Mouse (Mus musculus): ENCODE results near the gene Lmf1. TPM values are rescaled to one million over a fixed set of nuclear protein-coding genes. Genes with fewer than 3 reads are reported as not detected.

Gene Lmf1
- polyA plus RNA-seq, 1 experiment = 14.0 TPM

DNA sequence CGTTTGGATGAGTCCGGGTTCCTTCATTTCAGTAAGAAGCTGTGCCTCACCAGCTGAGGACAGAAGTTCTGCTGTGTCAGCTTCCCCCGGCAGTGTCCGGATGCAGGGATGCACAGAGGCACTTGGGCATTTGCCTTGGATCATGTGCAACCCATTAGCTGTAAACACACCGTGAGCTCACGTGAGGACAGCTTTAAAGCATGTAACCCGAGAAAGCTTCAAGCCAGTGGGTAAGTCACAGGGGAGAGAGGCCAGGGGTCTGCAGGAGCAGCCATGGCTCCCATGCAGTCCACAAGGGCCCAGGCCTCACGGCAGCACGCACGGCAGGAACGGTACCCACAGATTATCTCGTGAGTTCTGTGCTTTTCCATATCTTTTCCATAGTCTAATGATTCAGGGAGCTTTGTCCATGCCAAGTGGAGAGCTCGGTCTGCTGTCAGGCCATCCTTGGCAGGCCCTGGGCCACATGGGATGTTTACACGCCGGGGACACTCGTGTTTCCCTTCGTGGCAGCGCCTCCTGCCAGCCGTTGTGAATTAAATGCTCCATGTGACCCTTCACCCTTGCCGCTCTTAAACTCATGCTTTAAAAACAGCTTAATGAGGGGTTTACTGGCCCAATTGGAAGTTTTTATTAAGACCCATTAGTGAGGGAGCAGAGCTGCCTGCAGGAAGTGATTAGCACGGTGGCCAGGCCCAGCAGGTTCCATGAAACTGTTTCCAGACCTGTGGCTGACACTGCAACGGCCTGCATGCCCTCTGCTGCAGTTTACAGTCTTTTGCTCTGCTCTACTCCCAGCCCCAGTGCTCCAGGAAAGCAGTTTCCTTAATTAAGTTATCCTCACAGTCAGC, 14.8 kb downstream of the Lmf1 start:
- 73% methylated on average over 22 of the region's 22 CpGs for WGBS
- DNase-seq (ENCODE audit: low read depth, low spot score) = no peak

DNA sequence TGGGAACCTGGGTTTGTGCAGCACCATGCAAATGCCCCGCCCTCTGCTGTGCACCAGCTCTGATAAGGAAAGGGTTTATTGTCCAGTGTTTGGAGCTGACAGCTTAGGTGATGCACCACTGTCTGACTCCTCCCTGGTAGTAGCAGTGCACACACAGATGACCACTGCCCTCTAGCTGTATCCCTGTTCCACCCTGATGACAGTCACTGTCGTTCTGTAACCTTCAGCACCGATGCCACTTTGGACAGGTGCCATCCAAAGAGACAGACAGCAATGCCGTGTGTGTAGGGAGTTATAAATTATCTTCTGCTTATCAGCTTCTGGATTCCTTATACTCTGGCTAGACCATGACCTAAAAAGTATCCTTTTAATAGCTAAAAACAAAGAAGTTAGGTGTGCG, 16.6 kb downstream of the Lmf1 start:
- DNase-seq (ENCODE audit: low read depth, low spot score) = no peak
- WGBS = 54% methylated on average over 5 of the region's 5 CpGs

DNA sequence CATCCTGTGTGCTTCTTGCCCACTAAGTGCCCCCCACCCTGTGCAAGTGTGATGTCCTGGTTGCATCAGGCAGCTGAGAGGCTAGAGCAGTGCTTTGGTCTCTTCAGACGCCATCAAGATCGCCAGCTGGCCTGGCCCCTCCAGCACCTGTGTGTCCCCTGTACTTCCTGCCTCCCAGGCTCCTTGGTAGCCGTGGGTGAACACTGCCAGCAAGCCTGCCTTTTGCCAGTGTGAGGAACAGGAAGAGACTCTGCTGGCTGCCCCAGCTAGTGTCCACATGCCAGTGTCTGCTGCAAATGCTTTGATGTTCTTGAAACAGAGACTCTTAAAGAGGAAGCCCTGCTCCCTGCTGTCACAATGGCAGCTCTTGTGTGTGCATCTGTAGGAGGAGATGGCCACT, 18.7 kb downstream of the Lmf1 start:
- 70% methylated on average over 3 of the region's 3 CpGs for WGBS
- no peak for DNase-seq (ENCODE audit: low read depth, low spot score)

DNA sequence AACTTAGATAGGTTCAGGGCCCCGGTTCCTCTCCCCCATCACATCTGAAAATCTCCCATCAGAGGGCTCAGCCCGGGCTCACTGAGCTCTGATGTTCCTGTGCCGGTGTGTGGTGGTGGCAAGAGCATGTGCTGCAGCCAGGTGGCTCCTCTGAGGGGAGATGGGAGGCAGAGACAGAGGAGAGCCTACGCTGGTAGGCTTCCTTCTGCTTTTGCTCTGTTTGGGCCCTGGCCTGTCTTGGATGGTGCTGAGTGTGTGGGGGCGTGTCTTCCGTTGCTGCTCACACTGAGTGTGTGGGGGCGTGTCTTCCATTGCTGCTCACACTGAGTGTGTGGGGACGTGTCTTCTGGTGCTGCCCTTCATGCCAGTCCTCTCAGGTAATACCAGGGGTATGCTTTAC, 23.5 kb downstream of the Lmf1 start:
- no peak for DNase-seq (ENCODE audit: low read depth, low spot score)
- 75% methylated on average over 8 of the region's 8 CpGs for WGBS

DNA sequence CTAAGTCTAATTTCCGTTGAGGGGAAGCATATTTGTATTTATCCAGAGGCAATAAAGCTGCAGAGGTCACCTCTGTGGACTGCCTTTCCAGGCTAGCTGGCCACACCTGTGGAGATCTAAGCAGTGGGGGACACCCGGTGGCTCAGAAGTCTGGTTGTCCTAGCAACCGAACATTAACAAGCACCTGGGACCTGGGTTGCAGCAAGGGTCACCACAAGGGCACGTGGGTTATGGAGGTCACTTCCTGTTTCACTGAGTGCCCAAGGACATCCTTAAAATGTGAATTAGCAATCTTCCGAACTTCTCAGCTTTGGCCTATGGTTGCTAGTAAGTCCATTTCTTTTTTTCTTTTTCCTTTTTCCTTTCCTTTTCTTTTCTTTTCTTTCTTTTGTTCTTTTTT, 25.3 kb downstream of the Lmf1 start:
- WGBS = 27% methylated on average over 5 of the region's 5 CpGs
- no peak for DNase-seq (ENCODE audit: low read depth, low spot score)

DNA sequence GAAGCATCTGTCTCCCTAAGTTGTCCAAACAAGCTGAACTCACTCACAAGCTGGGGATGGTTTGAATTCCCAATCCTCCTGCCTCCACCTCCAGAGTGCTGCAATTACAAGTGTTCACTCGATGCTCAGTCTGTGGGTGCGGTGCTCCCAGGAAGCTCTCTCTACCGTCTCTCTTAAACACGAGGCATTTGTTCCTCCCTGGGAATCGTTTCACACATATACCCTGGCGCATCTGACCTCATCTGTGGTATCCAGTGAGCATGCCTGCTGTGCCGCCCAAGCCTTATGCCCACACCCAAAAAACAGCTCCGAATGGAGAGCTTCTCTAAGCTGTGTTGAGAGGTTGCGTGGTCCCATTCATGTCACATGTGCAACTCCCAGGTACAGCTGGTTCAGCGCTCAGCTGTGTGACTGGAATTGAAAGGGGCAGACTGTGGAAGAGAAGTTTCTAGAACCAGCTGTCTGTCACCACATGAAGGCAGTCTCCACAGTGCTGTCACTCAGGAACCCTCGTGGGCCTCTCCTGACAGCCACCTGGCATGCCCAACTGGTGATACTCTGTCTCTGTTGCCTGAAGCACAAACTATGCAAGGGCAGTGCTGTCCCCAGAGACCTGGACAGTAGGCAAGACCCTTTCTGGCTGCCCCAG, 29.4 kb downstream of the Lmf1 start:
- DNase-seq (ENCODE audit: low read depth, low spot score) = no peak
- 84% methylated on average over 11 of the region's 11 CpGs for WGBS

DNA sequence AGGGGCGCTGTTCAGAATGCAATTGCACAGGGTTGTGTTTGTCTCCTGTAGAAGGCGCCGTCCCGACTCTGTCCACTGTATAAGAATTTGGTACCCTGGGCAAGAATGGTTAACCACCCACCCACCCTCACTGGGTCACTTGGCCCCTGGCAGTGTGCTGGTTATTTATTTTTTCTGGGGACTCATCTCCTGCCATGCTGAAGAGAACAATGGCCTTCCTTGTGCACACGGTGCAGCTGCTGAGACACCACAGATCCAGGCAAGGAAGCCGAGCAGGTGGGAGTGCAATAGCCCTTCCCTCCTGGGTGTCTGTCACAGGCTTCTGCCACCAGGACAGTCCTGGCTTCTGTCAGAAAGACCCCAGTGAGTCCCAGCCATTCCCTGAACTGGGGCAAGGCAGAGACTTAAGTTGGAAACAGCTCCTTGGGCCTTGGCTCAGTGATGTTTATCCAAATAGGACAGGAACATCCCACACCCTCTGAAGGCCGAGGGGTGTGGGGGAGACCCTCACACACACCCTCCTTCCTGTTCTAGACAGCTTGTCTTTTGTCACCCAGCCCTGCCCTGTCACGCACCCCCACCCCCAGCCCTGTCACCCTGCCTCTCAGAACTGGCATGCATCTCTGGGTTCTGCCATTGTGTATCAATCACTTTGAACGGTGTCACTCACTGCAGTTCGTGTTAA, 30.1 kb downstream of the Lmf1 start:
- WGBS = 60% methylated on average over 10 of the region's 10 CpGs
- DNase-seq (ENCODE audit: low read depth, low spot score) = no peak

DNA sequence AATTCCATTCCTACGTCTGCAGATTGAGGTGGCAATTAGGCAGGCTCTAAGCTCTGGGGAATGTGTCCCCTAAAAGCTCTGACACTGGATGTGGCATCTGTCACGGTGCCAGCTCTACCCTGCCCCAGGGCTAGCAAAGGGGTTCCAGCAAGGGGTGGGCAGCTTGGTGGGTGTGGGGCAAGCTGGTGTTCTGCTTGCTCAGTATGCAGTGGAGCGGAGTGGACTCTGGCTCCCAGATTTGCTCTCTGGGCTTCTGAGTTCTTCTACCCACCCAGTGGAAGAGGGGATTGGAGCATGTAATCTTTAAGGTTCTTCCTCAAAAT, 30.6 kb downstream of the Lmf1 start:
- WGBS = 90% methylated on average over 3 of the region's 3 CpGs
- DNase-seq (ENCODE audit: low read depth, low spot score) = no peak

DNA sequence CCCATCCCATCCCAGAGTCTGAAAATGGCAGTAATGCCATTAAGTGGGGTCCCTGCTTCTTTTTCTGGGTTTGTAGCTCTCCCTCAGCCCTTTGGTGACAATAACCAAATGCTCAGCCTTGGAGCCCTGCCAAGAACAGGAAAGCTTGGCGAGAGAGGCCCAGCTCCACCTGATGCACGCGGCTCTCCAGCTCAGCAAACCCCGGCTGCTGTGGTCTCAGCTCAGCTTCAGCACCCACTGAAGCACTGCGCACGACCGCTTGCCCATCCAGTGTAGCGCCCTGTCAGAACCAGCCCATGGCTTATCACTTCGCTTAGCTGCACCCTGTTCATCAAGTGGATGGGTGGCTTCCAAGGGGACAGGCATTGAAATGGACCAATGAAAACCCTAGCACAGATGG, 31.3 kb downstream of the Lmf1 start:
- 53% methylated on average over 9 of the region's 9 CpGs for WGBS
- DNase-seq (ENCODE audit: low read depth, low spot score) = no peak

DNA sequence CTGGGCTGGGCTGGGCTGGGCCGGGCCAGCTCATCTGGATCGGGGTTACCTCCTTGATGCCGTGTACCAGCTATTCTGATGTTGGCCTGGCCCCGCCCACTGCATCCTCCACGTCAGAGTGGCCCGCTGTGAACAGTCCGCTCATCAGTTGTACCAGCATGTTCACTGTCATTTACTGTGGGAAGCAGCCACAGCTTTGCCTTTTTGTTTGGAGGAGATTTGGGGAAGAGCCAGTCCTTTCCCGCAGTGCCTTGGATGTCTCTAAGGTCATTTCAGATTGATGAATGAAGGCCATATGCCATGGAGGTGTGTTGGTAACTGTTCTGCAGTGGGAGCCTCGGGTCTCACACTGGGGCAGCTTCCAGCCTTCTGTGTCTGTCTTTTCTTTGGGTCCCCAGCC, 33.7 kb downstream of the Lmf1 start:
- 77% methylated on average over 9 of the region's 9 CpGs for WGBS
- DNase-seq (ENCODE audit: low read depth, low spot score) = no peak

DNA sequence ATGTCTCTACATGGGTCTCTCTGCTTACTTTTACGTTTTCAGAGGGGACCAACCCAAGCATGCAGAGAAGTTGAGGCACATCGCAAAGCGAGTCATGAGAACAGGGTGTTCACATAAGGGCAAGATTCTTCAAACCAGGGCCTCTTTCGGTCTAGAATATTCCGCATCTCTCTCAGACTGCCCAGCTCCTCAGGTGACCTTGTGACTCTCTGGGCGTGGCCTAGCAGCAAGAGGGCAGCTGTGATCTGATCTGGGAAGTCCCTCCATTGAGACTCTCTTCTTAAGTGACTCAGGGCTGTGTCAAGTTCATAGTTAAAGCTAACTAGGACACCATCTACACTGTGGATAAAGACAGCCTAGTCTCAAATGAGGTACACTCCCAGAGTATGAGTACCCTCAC, 34.4 kb downstream of the Lmf1 start:
- WGBS = 91% methylated on average over 6 of the region's 6 CpGs
- no peak for DNase-seq (ENCODE audit: low read depth, low spot score)

DNA sequence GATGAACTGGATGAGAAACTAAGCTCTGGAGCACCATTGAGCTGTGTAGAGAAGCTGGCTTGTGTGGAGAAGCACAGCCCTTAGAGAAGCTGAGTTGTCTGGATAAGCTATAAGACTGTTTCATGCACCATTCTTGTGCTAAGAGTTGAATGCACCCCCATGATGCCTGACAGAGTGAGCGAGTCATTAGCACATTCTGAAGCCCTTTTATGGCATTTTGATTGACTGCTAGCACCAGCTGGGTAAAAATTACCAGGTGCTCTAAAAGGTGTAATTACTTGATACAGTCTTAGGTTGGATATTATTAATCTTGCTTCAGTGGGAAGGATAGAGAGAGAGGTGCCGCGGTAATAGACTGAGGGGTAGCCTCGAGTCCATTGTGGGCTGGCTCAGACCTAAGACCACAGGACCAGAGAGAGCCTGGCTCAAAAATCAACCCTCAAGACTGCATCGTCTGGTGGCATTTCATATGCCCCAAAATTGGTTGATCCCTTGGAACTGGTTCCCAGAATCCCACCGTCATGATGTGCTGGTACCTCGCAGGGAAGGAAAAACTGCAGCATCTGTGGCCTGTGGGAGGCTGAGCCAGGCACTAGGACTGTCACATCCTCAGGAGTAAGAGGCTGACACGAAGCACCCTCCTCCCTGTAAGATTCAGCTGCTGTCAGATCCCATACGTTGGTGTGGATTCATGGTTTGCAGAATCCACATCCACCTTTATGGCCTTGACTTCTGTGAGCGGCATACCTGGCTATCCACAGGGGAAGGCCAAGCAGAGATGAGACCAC, 36.0 kb downstream of the Lmf1 start:
- DNase-seq (ENCODE audit: low read depth, low spot score) = no peak
- WGBS = 89% methylated on average over 10 of the region's 10 CpGs

DNA sequence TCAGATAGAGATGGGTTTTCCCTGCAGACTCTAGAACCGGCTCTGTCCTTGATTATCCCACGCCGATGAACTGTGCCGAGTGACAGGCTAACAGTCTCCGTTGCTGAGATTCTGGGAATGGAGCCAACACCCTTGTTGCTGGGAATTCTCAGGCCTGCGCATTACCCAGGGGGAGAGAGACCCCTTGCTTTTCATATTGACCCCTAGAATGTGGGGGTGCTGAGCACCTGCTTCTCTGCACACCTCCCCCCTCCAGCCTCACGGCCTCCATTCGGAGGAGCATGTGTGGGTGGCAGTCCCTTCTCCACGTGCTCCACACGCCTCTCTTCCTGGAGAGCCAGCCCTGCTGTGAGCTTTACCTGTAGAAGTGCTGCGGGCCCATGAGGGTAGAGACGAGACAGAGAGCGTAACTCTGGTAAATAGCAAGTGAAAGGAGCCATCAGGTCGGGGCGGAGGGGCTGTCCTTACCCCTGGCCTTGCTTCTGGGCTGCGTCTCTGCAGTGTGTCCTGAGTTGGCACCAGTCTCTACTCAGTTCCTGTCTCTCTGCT, 39.7 kb downstream of the Lmf1 start:
- WGBS = 73% methylated on average over 16 of the region's 16 CpGs
- no peak for DNase-seq (ENCODE audit: low read depth, low spot score)

DNA sequence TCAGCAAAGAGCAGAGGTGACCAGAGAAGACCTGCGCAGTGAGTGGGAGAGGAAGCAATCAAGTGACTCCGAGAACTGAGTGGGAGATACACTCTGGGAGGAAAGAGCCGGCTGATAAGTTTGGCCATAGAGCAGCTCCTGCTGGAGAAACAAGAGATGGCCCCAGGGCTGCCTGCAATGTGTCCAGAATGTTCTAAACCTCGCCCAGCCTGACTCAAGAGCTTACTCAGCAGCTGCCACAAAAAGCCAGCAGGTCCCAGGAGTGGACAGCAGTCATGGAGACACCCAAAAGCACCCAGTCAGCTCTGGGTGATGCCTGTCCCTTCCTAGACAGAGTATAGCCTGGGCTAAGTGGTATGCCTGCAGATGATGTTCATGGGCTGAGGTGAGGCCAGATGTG, 44.6 kb downstream of the Lmf1 start:
- no peak for DNase-seq (ENCODE audit: low read depth, low spot score)
- 76% methylated on average over 4 of the region's 4 CpGs for WGBS

DNA sequence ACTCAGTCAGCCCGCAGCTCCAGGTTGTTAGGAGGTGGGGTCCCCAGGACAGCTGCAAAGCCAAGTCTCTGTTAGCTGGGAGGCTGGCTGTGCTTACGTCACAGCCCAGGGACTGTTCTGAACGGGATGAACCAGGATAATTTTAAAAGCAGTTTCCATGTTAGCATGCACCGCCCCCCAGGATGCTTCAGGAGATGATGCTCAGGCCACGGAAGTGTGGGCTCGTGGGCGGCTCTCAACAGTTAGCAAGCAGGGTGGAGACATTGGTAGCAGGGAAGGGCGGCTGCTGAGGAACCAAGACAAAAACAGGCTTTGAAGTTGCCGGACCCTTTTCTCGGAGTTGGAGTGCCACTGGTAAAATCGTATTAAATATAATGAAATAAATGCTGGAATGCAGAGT, 45.0 kb downstream of the Lmf1 start:
- WGBS = 83% methylated on average over 11 of the region's 11 CpGs
- no peak for DNase-seq (ENCODE audit: low read depth, low spot score)

DNA sequence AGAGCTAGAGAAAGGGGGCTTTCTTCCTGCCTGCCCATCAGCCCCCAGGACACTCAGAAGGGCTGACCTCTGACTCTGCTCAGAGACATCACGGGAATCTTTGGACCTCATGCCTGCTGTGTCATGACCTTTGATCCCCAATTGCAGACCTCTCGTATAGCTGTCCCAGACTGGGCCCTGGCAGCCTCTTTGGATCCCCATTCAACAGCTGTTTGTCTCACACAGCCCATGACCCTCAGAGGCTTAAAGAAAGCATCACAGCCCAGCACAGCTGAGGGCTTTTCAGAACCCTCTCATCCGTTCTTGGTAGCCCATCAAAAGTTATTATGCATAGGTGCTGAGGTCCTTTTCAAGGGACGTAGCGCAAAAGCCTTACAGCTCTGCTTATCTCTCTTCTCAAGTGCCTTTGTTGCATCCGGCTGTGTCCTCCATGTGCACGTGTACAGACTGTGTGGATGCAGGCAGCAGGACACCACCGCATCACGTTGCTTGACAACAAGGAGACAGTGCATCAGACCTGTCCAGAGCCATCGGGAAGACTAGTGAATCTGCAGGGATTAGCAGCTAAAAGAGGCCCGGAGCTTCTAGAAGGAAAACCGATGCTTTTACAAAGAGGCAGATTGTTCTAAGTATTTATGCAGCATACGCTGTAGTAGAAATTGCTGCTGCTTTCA, 45.7 kb downstream of the Lmf1 start:
- no peak for DNase-seq (ENCODE audit: low read depth, low spot score)
- 75% methylated on average over 13 of the region's 13 CpGs for whole genome bisulfite sequencing

DNA sequence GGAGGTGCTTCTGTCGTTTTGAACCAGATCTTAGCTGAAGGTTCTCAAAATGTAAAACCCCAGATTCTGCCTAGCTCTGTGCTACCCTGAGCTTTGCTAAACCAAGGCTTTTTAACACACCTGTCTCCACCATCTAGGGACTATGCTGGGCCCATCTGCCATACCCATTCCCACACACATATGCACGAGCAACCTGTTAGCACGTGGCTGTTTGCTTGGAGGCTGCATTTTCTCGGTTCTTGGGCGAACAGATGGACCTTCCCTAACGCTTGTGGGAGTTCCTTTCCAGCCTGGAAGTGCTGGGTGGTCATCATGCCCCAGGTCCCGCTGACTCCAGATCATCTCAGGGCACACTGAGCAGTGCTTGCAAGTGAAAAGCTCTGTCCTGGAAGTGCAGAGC, 46.4 kb downstream of the Lmf1 start:
- WGBS = 89% methylated on average over 7 of the region's 7 CpGs

DNA sequence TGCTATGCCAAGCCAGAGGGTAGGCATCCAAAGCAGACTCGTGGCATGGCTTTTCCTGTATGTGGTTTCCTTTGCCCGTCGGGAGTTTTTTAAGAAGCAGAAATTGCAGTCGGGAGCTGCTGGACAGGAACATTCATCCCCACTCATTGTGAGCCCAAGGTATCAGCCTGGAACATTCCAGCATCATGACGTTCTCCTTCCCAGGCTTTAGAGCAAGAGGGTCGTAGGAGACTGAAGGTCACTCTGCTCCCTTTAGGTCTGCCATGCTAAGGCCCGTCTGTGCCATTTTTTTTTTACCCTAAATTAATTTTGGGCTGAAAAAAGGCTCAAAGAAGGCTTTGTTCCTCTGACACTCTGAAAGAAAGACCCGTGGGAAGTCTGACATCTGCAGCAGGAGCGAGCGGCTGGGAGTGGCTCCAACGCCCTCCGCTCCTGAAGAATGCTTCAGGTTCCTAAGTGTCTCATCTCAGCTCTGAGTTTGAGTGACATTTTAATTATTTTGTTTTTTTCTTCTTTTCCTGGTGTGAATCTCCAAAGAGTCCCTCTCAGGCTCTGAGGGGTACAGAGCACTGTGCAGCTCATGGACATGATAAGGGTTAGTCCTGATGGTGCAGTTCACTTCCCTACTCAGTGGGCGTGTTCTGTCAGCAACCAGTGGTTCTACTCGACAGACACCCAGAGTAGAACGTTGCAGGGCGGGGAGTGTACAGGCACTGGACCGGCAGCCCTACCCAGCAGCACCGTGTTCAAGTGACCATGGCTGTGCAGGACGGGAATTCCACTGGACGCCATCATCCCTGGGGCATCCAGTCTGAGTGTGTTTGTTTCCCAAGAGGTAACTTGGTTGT, 47.5 kb downstream of the Lmf1 start:
- DNase-seq (ENCODE audit: low read depth, low spot score) = no peak
- 57% methylated on average over 20 of the region's 20 CpGs for WGBS

More for the DNA sequence above, 46.4 kb downstream of the Lmf1 start:
- no peak for DNase-seq (ENCODE audit: low read depth, low spot score)

DNA sequence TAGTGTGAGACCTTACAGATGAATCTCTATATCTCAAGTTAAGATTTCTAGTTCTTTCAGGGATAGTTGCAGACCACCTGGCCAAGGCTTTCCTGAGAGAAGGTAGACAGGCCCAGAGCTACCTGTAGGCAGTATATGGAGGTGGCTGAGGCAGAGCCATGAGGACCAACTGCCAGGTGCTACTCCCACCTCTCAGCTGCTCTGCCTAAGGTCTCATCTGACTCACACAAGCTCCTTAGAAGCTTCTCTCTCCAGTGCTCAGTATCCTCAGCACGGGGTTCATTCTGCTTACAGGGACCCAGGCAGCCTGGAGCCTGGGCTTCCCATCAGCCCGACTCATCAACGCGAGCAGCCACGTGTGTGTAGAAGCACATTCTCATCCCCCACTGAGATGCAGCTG, 51.4 kb downstream of the Lmf1 start:
- DNase-seq (ENCODE audit: low read depth, low spot score) = no peak
- 91% methylated on average over 5 of the region's 5 CpGs for WGBS
